Comparison of ENCODE assay signal across 14 mouse cellular contexts in genomic region chr6:137646726-137647125, GRCm38 (mm10). TPM values are rescaled to one million over a fixed set of nuclear protein-coding genes. Genes with fewer than 3 reads are reported as not detected.
A peak's percentile ranks its signal among the peaks of the same experiment; 100 is the strongest.
DNase-seq lines count a peak whose midpoint lies in the region; ATAC-seq and TF ChIP-seq lines count a peak whose summit lies in the region.
"Had no signal": no experiment of that assay in that cellular context is flagged by ENCODE, and none has a peak within 500 bp of the region (broad histone marks: within the 10 kb centered on the region; RNA-seq: fewer than 3 reads in every experiment).

No protein-coding gene starts in this region.

- no peak overlapping the region for H3K9ac ChIP-seq in heart, embryonic 14.5 days (ENCODE audit: low read length)
- H3K9ac ChIP-seq in lung, embryonic 16.5 days (ENCODE audit: low read length), result 0 out of 2 replicates have a peak overlapping the region, but pooled peaks have one; percentile 15

- no peak overlapping the region for H3K27ac ChIP-seq in heart, embryonic 14.5 days (replicated peaks in 1 of 2; ENCODE audit: control insufficient read depth in 1 of 2, insufficient read depth in 1 of 2, low read depth in 2 of 2, low read length in 2 of 2)
- H3K27ac ChIP-seq in lung, embryonic 16.5 days (ENCODE audit: low read length), result no peak overlapping the region
- no peak overlapping the region for H3K27ac ChIP-seq in cortical plate, adult 2 months (ENCODE audit: insufficient read depth, low read length)
- H3K27ac ChIP-seq: forebrain, embryonic 10.5 days had no signal

- DNase-seq in heart, postnatal 36 days, result no peak
- no peak for DNase-seq in lung, postnatal 36 days
- no peak for DNase-seq in adrenal gland, adult 18-20 months (ENCODE audit: low spot score in 2 of 2)
- DNase-seq: adrenal gland, postnatal 36 days; kidney, adult 11 months; kidney, postnatal 4 days; lung, postnatal 4 days; right cerebral cortex, postnatal 14 days; thymus, postnatal 4 days had no signal

- H3K4me3 ChIP-seq in heart, embryonic 14.5 days (ENCODE audit: control insufficient read depth in 1 of 2, insufficient read depth in 1 of 2, low read depth in 1 of 2, low read length in 2 of 2), result no peak overlapping the region
- H3K4me3 ChIP-seq in lung, embryonic 16.5 days (ENCODE audit: low read length), result no peak overlapping the region
- H3K4me3 ChIP-seq in cortical plate, adult 2 months (ENCODE audit: insufficient read depth, low read length), result peak overlapping the region; percentile 49; the same call in 1 of the 2 replicates
- H3K4me3 ChIP-seq in myocyte, result peak overlapping the region; percentile 34

- TF ChIP-seq CTCF in cortical plate, adult 2 months (IDR thresholded peaks at IDR 0.05; ENCODE audit: extremely low read depth, insufficient read depth, low read length), result no peak

- 0 out of 2 replicates have a peak, but pooled peaks cover 3% of the 10 kb centered on the region for H3K9me3 ChIP-seq in heart, embryonic 14.5 days (ENCODE audit: control insufficient read depth, low read length)
- no peaks in the 10 kb centered on the region for H3K9me3 ChIP-seq in lung, embryonic 16.5 days (ENCODE audit: control insufficient read depth, low read length)

- peaks cover 0 to 8% of the 10 kb centered on the region in 2 experiments; a peak in 1 of 4 replicates for H3K4me1 ChIP-seq in heart, embryonic 14.5 days (ENCODE audit: control insufficient read depth in 2 of 2, insufficient read depth in 2 of 2, low read length in 2 of 2)
- peaks cover 10% of the 10 kb centered on the region; the same call in 1 of the 2 replicates for H3K4me1 ChIP-seq in lung, embryonic 16.5 days (replicated peaks; ENCODE audit: control insufficient read depth, insufficient read depth, low read length)
- no peaks in the 10 kb centered on the region for H3K4me1 ChIP-seq in cortical plate, adult 2 months (ENCODE audit: control insufficient read depth, insufficient read depth, low read length)

- H3K27me3 ChIP-seq in heart, embryonic 14.5 days (ENCODE audit: control insufficient read depth, insufficient read depth, low read length), result no peaks in the 10 kb centered on the region
- H3K27me3 ChIP-seq in lung, embryonic 16.5 days (ENCODE audit: control insufficient read depth, insufficient read depth, low read depth, low read length), result no peaks in the 10 kb centered on the region
- no peaks in the 10 kb centered on the region for H3K27me3 ChIP-seq in myocyte (ENCODE audit: control insufficient read depth, insufficient read depth, insufficient read length)

- H3ac ChIP-seq in myocyte (ENCODE audit: control insufficient read depth, insufficient read length), result no peak overlapping the region

- intact Hi-C loops in heart, postnatal 36 days (cut with DNase I), result no loop called here

- H3K4me2 ChIP-seq in heart, embryonic 14.5 days (ENCODE audit: low read length), result peak overlapping the region; percentile 95
- no peak overlapping the region for H3K4me2 ChIP-seq in lung, embryonic 16.5 days (ENCODE audit: low read depth, low read length)
- peak overlapping the region; percentile 84 for H3K4me2 ChIP-seq in myocyte (ENCODE audit: low read depth)

- H3K36me3 ChIP-seq in heart, embryonic 14.5 days (ENCODE audit: control insufficient read depth, insufficient read depth, low read length), result no peaks in the 10 kb centered on the region
- no peaks in the 10 kb centered on the region for H3K36me3 ChIP-seq in lung, embryonic 16.5 days (ENCODE audit: control insufficient read depth, insufficient read depth, low read length)
- H3K36me3 ChIP-seq in myocyte (ENCODE audit: control insufficient read depth, insufficient read depth), result no peaks in the 10 kb centered on the region
- H3K36me3 ChIP-seq: forebrain, embryonic 10.5 days had no signal

- ATAC-seq in heart, embryonic 14.5 days (ENCODE audit: insufficient number of reproducible peaks, insufficient read depth, low FRiP score, low read depth), result no peak
- no peak for ATAC-seq in lung, embryonic 16.5 days (ENCODE audit: low read depth)

- H3K79me2 ChIP-seq in myocyte (ENCODE audit: control insufficient read depth, insufficient read depth), result peaks cover 14% of the 10 kb centered on the region

- TF ChIP-seq POLR2A in cortical plate, adult 2 months (IDR thresholded peaks at IDR 0.05; ENCODE audit: extremely low read depth, insufficient read depth, low read length), result no peak
- TF ChIP-seq POLR2A in myocyte (IDR thresholded peaks at IDR 0.05; ENCODE audit: insufficient read length, low read depth), result no peak

- 57% methylated on average over 2 of the region's 2 CpGs for WGBS in heart, embryonic 14.5 days
- 49% methylated on average over 2 of the region's 2 CpGs for WGBS in lung, embryonic 16.5 days

TF ChIP-seq in myocyte, 11 proteins besides CTCF, POLR2A, EP300 and RAD21:
- TF ChIP-seq POLR2AphosphoS2 (IDR thresholded peaks at IDR 0.05; ENCODE audit: insufficient read length, low read depth) (no peak), SRF (IDR thresholded peaks at IDR 0.05; ENCODE audit: control insufficient read depth, insufficient read length, low read depth) (no peak)
TF ChIP-seq in myocyte: peak in this region for 0.

RNA-seq across cellular contexts. Expression of gene Eps8, which starts 8.0 kb away (rescaled TPM):
- 33.1 and 33.9 TPM in 2 replicates for polyA plus RNA-seq in heart, embryonic 14.5 days (2014; fragmentation: Nextera tagmentation; extraction: Ambion mirVana)
- 10 to 100 TPM; 12.8 to 14.1 TPM for total RNA-seq in heart, postnatal 36 days (2021)
- polyA plus RNA-seq in lung, embryonic 16.5 days (2015; fragmentation: Nextera tagmentation; extraction: Ambion mirVana), result 31.7 and 33.4 TPM in 2 replicates
- polyA plus RNA-seq in cortical plate, adult 2 months (2012; rRNA removed), result 22.5 and 23.0 TPM in 2 replicates
- 12.4 TPM for polyA plus RNA-seq in myocyte (2012; fragmentation: generic; extraction: Trizol)
- total RNA-seq in adrenal gland, adult 18-20 months (2021), result 10 to 100 TPM; 19.5 to 20.9 TPM

Comparison
In these comparisons a context has a peak if more than half of its experiments do, and no peak if none do; other contexts are left out.
1. H3K4me3 ChIP-seq: peak in cortical plate, adult 2 months (single experiment) and myocyte (single experiment); none in heart, embryonic 14.5 days (0 of 2) and lung, embryonic 16.5 days (single experiment).